Mouse (Mus musculus) cortical plate, adult 2 months (tissue): Measurements from ENCODE around the gene Olfml3.

ENCODE experiments used
- CTCF ChIP-seq: fragments of 200-500 bp; IDR thresholded peaks from 2 replicates; pipeline ENCODE4 v1.5.1; 2011; ENCODE audit warnings: mild to moderate bottlenecking, control low read depth, low read length; ENCODE audit not compliant: insufficient read depth; ENCODE audit errors: extremely low read depth
- POLR2A ChIP-seq: fragments of 200-500 bp; IDR thresholded peaks from 2 replicates; pipeline ENCODE4 v1.6.1; 2011; ENCODE audit warnings: mild to moderate bottlenecking, low read length, control low read depth; ENCODE audit not compliant: insufficient read depth; ENCODE audit errors: extremely low read depth

GRCm38 (mm10) chr3:103726642-103727041 is 11.2 kb downstream of the Olfml3 start:
- TF ChIP-seq POLR2A (no peak), CTCF (no peak)
